Mouse (Mus musculus): ENCODE data around the gene 1700030J22Rik.

GRCm38 (mm10) chr8:116928588-116928987 lies 50.2 kb downstream of the 1700030J22Rik start:
- no peak for TF ChIP-seq MYOG (IDR thresholded peaks at IDR 0.05; ENCODE audit: control insufficient read depth in 1 of 3, insufficient read depth in 1 of 3, insufficient read length in 2 of 3, low read depth in 2 of 3)
- no peak for TF ChIP-seq MYOD1 (IDR thresholded peaks at IDR 0.05; ENCODE audit: control insufficient read depth in 1 of 3, insufficient read length in 2 of 3, low read depth in 2 of 3)
- TF ChIP-seq POLR2A (IDR thresholded peaks at IDR 0.05; ENCODE audit: insufficient read length, low read depth): no peak
- no peak for TF ChIP-seq E2F4 (IDR thresholded peaks at IDR 0.05; ENCODE audit: insufficient read depth)
- TF ChIP-seq CEBPB (IDR thresholded peaks at IDR 0.05; ENCODE audit: insufficient read depth, poor library complexity, severe bottlenecking): no peak
- TF ChIP-seq USF1 (IDR thresholded peaks at IDR 0.05; ENCODE audit: low read depth): no peak
- TF ChIP-seq POLR2AphosphoS2 (IDR thresholded peaks at IDR 0.05; ENCODE audit: insufficient read length, low read depth): no peak

All from myocyte (in vitro differentiated cells).